Mouse (Mus musculus) gastrocnemius, adult 2 months (tissue): Measurements from ENCODE around the gene Tlcd1. TPM values are rescaled to one million over a fixed set of nuclear protein-coding genes. Genes with fewer than 3 reads are reported as not detected.

Source experiments
- DNase-seq: peaks from one replicate; pipeline ENCODE4 v3.0.0; 2022
- H3K27ac ChIP-seq: fragments of 200-600 bp; 2 replicates; pipeline ENCODE4 v1.8.1; 2022; ENCODE audit warnings: mild to moderate bottlenecking
- H3K4me3 ChIP-seq: fragments of 200-600 bp; 2 replicates; pipeline ENCODE4 v1.8.1; 2022; ENCODE audit warnings: mild to moderate bottlenecking, moderate library complexity
- CTCF ChIP-seq: fragments of 200-600 bp; IDR thresholded peaks from 2 replicates; pipeline ENCODE4 v1.8.1; 2022; ENCODE audit warnings: antibody characterized with exemption, mild to moderate bottlenecking, moderate library complexity
- intact Hi-C: fragments of 180-260 bp; cut with DNase I; formaldehyde crosslinking; loops from one replicate; pipeline ENCODE4 v1.15.1; 2025
- total RNA-seq, 2 experiments: library from RNA; stranded (reverse); gene quantifications; 2 replicates each; pipeline ENCODE4 v1.2.3; 2021

The Tlcd1 gene
- total RNA-seq, 2 experiments from 2014 or later, result 1.3 to 1.7 TPM

DNA sequence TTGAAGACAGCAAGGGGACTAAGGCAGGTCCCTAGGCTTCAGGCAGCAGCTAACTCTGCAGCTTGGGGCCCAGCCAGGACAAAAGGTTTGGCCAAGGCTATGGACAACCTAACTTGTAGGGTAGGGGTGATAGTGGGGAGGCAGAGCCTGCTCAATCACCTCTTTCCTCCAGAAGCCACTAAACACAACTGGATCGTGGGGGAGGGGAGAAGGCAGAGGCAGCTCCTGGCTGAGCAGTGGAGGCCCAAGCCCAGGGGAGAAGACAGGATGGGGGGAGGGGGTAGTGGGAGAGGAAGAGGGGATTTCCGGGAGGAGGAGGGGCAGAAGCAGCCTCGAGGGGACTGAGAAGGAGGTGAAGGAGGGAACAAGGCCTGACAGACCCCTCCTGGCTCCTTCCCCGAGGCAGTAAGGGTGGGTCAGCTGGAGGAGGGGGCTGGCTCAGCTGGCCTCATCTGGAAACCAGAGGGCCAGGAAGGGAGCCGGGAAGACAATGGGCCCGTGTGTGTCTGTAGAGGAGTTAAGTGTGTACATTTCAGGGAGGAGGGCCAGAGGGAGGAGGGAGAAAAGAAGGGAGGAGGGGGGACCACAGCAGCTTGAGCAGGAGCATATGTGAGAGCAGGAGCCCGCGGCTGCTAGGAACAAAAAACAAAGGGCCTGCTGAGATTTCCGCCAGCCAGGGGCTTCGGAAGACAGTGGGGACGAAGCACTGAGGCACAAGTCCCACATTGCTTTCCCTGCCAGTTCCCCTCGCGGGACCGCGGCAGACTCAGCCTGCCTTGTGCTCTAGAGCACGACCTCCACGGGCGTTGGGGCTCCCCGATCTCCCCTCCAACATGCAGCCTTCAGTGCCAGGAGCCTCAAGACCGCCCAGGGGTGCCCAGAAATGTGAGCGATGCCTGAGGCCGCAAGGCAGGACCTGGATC lies 12.6 kb upstream of the Tlcd1 start:
- Histone ChIP-seq H3K4me3 (peak overlapping the region; percentile 90), H3K27ac (peak overlapping the region; percentile 87)
- intact Hi-C loops, result no loop called here
- peak; percentile 68 for DNase-seq
- no peak for TF ChIP-seq CTCF

DNA sequence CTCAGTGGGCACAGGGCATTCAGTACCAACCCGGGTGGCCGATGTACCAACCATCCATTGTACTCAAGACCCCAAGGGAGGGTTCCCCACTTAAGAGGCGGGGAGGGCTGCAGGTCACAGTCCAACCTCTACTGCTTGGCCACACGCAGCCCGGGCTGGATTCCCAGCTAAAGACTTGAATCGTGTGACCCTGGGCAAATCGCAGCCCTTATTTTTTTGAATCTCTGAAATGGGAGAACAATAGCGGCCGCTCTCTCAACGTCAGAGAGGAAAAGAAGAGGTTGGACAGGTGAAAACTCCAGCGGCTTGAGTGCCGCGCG lies 11.9 kb upstream of the Tlcd1 start:
- peak overlapping the region; percentile 90 for H3K4me3 ChIP-seq
- peak overlapping the region; percentile 87 for H3K27ac ChIP-seq
- intact Hi-C loops, result no loop called here
- DNase-seq, result no peak
- TF ChIP-seq CTCF, result no peak

DNA sequence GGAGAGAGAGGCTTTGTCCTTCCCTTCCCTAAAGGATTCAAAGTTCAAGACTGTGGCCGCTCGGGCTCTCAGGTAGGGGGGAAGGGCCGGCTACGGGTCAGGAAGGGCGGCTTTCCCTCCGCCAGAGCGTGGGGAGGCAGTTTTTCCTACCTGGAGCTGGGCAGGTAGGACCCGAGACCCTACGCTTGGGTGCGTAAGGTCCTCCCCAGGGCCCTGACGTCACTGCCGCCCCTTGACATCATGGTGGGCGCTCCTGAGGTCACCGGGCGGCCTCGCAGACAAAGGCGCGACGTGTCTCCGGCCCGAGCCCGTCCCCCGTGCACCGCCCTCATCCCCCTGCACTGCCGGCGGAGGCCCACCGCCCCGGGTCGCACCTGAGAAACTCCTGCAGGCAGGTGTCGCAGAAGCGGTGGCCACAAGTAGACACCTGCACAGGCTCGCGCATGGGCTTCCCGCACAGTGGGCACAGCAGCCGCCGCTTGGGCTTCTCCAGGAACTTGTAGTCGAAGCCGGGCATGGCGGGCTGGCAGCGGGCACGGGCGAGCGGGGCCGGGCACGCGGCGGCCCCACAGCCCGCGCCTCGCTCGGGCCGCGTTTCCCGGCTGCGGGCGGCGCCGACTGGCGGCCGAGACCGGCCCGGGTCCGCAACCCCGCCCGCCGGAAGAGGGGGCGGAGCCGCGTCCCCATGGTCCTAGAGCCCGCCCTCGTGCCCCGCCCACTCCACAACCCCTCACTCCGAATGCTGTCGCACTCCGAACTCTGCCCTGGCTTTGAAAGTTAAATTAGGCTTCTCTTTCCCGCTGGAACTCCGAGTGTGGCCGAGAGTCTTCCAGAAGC lies 11.4 kb upstream of the Tlcd1 start, which contains the start of gene Traf4:
Traf4 (minus strand) TSS at position 666 of the 837 bp plus-strand sequence.
- H3K27ac ChIP-seq, result peak within 1 kb of the TSS; percentile 87
- peak; percentile 46 for TF ChIP-seq CTCF
- intact Hi-C loops, result no loop called here
- DNase-seq, result peak; percentile 91
- H3K4me3 ChIP-seq, result peak within 1 kb of the TSS; percentile 90

DNA sequence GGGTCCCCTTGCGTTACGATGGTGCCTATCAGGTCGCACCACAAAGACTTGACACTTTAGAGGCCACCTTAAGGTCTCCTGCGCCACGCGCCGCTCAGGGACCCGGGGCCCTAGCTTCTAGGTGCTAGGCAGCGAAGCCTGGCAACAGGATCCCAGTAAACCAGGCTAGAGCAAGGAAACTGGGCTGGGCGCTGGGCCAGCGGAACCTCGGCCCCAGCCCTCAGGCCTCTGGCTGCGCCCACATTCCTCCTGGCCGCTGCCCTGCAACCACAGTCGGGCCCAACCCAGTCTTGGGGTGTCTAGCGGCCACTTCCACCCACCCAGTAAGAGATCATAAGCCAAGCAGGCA lies 10.8 kb upstream of the Tlcd1 start:
- intact Hi-C loops, result no loop called here
- DNase-seq, result peak; percentile 70
- H3K4me3 ChIP-seq, result peak overlapping the region; percentile 90
- TF ChIP-seq CTCF, result no peak
- peak overlapping the region; percentile 85 for H3K27ac ChIP-seq

DNA sequence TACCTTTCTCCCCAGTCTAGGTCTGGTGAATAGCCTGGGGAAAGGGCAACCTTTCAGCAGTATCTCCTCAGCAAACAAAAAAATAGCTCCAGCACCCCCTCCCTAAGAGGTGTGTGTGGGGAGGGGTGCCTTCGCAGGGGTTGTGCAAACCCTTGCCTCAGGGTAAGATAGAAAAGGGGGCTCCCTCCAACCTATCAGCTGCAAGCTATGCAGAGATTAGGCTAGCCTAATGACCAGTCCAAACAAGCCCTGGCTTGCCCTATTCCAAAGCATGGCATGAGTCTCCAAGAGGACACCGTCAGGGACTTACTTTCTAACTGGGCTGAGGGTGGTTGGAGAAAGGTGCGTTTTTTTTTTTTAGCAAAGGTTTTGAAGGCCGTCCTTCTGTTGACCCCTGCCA lies 10.3 kb upstream of the Tlcd1 start:
- intact Hi-C loops, result no loop called here
- TF ChIP-seq CTCF, result no peak
- peak overlapping the region; percentile 90 for H3K4me3 ChIP-seq
- peak overlapping the region; percentile 85 for H3K27ac ChIP-seq
- DNase-seq, result no peak

DNA sequence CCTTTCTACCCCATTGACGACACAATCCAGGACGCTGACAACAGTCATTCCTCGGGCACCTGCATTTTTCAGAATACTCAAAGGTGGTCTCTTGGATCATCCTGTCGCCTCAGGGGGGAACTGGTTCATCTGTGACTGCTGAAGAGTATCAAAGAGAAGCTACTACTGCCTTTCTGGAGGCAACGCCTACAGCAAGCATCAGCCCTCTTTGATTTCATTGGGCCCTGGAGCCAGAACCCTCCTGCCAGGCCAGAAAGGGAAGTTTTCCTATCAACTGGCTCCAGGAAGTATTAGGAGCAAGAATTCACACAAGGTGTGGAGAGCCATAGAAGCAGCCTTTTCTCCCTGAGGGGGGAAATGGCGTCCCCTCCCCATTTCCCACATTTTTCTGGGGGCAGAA lies 9.9 kb upstream of the Tlcd1 start:
- TF ChIP-seq CTCF, result no peak
- Histone ChIP-seq H3K27ac (peak overlapping the region; percentile 85; the same call in 1 of the 2 replicates), H3K4me3 (no peak overlapping the region)
- intact Hi-C loops, result no loop called here
- no peak for DNase-seq

DNA sequence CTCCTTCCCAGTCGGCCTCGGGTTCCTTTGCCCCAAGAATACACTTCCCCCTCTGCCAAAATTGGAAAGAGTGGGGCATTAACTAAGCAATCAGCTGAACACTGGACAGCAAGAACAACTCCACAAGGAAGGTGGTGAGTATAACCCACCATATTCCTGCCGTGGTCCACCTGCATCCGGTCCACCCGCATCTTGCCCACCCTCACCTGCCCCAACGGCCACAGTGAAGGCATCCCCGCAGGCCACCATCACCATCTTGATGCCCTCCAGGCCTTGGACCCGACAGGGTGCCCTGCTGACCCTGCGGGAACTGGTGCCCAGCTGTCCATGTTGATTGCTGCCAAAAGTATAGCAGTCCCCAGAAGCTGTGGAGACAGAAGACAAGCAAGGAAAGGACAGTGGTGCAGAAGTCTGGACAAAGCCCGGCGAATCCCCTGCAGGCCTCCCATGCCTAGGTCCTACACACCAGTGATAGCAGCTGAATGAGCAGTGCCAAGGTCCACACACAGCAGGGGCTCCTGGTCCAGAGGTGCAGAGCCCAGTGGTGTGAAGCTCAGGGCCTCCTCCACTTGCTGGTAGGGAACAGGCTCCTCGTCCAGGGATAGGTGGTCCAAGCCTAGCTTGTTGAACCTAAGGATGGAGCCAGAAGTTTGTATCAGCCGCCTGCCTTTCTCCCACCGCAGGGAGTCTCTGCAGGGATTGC lies 9.1 kb upstream of the Tlcd1 start:
- H3K4me3 ChIP-seq, result no peak overlapping the region
- no peak for DNase-seq
- no peak overlapping the region for H3K27ac ChIP-seq
- intact Hi-C loops, result no loop called here
- TF ChIP-seq CTCF, result no peak

DNA sequence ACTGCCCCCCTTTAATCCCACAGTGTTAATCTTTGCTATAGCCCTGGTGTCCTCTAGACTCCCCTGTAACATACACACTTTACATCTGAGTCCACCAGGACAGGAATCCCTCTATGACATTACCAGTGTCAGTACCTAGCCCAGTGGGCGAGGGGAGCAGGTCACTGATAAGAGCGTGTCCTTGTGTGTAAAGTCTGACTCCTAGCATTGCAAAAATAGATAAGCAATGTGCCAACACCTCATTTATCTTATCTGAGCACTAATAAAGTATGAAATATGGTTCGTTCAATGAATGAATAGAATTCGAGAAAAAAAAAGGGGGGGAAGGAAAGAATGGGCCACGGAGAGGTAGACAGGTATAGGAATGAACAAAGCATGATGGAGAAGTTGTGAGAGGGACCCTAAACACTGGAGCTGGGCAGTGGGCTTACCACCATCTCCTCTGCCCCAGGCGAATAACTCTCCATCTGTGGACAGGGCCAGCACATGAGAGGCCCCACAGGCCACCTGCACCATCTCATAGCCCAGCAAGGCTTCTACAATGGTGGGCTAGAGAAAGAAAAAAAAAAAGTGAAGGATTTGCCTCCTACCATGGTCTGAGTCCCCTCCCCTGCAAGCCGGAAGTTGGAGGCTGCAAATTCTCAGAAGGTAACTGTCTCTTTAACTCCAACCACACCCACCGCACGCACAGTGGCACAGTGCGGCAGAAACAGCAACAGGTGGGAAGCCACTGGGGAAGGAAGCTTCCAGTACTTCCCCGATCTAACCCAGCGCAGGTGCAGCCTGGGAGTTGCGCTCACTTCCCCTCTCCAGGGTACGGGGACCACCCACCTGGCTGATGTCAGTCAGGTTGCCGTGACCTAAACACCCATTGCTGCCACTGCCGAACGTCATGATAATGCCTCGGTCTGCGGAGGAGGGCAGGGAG lies 7.7 kb upstream of the Tlcd1 start:
- H3K4me3 ChIP-seq, result peak overlapping the region; percentile 54
- no peak for TF ChIP-seq CTCF
- H3K27ac ChIP-seq, result no peak overlapping the region
- intact Hi-C loops, result no loop called here
- DNase-seq, result no peak

DNA sequence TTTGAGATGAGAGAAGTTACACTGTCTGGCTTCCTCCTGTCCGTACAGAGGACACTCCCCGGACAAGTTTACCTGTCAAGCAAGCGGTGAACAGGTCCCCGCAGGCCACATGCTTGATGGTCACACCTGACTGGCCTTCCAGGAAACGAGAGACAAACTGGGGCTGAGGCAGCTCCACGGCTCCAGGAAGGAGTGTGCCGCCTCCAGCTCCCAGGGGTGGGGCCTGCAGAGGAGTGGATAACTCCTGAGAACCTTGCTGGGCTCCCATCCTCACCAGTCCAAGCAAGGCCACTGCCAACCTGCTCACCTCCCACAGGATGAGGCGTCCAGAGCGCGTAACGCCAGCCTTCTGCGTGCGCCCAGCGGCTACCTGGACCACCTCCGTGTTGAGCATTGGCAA lies 6.2 kb upstream of the Tlcd1 start:
- no peak for DNase-seq
- Histone ChIP-seq H3K4me3 (no peak overlapping the region), H3K27ac (no peak overlapping the region)
- intact Hi-C loops, result no loop called here
- TF ChIP-seq CTCF, result no peak

DNA sequence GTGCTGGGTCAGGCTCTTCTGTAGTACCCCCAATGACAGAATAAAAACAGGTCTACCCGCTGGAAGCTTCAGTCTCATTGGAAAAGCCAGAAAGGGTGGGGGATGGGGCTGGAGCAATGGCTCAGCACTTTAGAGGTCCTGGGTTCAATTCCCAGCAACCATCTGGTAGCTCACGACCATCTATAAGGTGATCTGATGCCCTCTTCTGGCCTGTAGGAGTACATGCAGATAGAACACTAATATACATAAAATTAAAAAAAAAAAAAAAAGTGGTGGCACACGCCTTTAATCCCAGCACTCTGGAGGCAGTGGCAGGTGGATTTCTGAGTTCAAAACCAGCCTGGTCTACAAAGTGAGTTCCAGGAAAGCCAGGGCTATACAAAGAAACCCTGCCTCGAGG lies 5.2 kb upstream of the Tlcd1 start:
- TF ChIP-seq CTCF, result peak; percentile 29; the same call in 1 of the 2 replicates
- intact Hi-C loops, result no loop called here
- no peak overlapping the region for H3K27ac ChIP-seq
- DNase-seq, result no peak
- no peak overlapping the region for H3K4me3 ChIP-seq

DNA sequence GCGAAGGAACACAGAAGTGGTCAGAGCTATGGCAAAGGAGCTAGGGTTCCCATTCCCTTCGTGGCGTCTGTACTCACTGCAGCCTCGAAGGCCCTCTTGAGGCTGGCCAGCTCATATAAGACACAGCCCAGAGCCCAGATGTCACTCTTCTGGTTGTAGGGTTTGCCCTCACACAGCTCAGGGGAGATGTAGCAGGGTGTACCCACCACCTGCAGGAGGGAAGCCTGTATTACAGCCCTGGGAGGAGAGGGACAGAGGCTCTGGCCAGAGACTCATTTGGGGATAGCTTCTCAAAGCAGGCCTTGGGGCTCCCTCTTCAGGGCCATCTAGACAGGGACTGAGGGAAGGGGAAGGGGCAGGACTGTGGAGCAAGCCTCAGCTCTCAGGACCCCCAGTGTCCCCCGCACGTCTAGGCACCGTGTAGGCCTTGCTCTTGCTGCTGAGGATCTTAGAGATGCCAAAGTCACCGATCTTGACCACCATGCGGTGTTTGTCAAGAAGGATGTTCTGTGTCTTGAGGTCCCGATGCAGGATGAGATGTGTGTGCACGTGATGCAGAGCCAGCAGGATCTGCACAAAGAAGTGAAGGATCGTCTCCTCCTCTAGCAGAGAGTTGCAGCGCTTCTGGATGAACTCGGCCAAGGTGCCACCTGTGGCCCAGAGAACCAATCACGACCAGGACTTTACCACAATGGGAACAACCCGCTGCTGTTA lies 4.3 kb upstream of the Tlcd1 start:
- no peak; the same call in 1 of the 2 replicates for TF ChIP-seq CTCF
- intact Hi-C loops, result no loop called here
- no peak overlapping the region for H3K27ac ChIP-seq
- H3K4me3 ChIP-seq, result no peak overlapping the region
- DNase-seq, result no peak
